Mouse (Mus musculus) kidney, adult 2 months (tissue): ENCODE data around the gene Gfra1.

Experiments
- CTCF ChIP-seq: fragments of 200-500 bp; conservative IDR thresholded peaks from 2 replicates; pipeline ENCODE4 v1.5.1; 2011; ENCODE audit warnings: low read depth, mild to moderate bottlenecking, control low read depth, low read length, moderate library complexity, mixed read lengths; ENCODE audit not compliant: insufficient read depth, insufficient read length
- POLR2A ChIP-seq: fragments of 200-500 bp; IDR thresholded peaks from one replicate; pipeline ENCODE4 v1.6.1; 2011; ENCODE audit warnings: low read depth, low read length, control low read depth

GRCm38 (mm10) chr19:58268476-58268875 is 187.2 kb downstream of the Gfra1 start:
- TF ChIP-seq CTCF (no peak), POLR2A (no peak)
